22 mouse cellular contexts compared by ENCODE assay signal in the genomic region with DNA sequence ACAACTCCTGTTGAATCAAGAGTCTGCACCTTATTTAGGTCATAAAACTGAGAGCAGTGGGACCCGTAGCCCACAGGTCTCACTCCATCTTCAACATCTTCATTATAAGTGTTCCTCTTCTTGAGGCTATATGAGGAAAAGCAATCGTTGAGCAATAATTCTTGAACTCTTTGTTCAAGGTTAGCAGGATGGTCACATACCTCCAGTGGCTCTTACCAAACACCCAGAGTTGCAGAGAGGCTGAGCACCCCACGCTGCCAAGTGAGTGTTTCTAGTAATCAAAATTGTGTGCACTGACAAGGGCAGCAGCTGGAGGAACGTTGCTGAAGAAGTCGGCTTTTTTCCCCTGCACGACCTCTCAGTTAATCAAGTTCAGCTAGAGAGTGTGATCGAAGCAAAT. TPM values are rescaled to one million over a fixed set of nuclear protein-coding genes. Genes with fewer than 3 reads are reported as not detected.
DNase-seq lines count a peak whose midpoint lies in the region; ATAC-seq lines count a peak whose summit lies in the region.
"Had no signal": no experiment of that assay in that cellular context is flagged by ENCODE, and none has a peak within 500 bp of the region (broad histone marks: within the 10 kb centered on the region; RNA-seq: fewer than 3 reads in every experiment).

No protein-coding gene starts in this region.

- peak; percentile 31 to 52 for DNase-seq in lung, adult 18-20 months
- no peak for DNase-seq in lung, postnatal 14 days
- DNase-seq in lung, postnatal 10 days = peak; percentile 64
- DNase-seq in left cerebral cortex, adult 9 months (ENCODE audit: low spot score in 2 of 2) = no peak
- DNase-seq in c-Kit-positive CD71-positive TER-119-positive erythroid progenitor cells, embryonic 14.5 days (ENCODE audit: low spot score) = no peak
- DNase-seq: adrenal gland, adult 8-10 months; cerebellum, adult 8-10 months; cerebellum, postnatal 25 days; embryo, embryonic 11 days; gastrocnemius, postnatal 25 days; heart, adult 2 months; heart, postnatal 10 days; kidney, adult 18-20 months; kidney, postnatal 25 days; left cerebral cortex, postnatal 4 days; liver, embryonic 13.5 days; right cerebral cortex, postnatal 25 days had no signal

- ATAC-seq in granulocyte monocyte progenitor cell, adult 5-6 weeks (replicated peaks; ENCODE audit: poor library complexity, severe bottlenecking) = peak; percentile 75
- peak; percentile 38 for ATAC-seq in megakaryocyte, adult 5-6 weeks (ENCODE audit: poor library complexity, severe bottlenecking)
- no peak for ATAC-seq in inflammation-experienced regulatory T-cells, adult 6 months
- ATAC-seq: activated CD4-positive, CD25-positive, alpha-beta regulatory T cell, adult 4 months; forebrain, embryonic 15.5 days had no signal

RNA-seq across cellular contexts. Expression of a gene that starts 7.1 kb away (rescaled TPM):
- total RNA-seq in granulocyte monocyte progenitor cell, adult 5-6 weeks (2014; fragmentation: Nextera tagmentation) = 195 and 204 TPM in 2 replicates
- total RNA-seq in granulocyte monocyte progenitor cell, adult 5-6 weeks (2017) = 155 and 188 TPM in 2 replicates
- 497 and 530 TPM in 2 replicates for total RNA-seq in megakaryocyte, adult 5-6 weeks (2015)
- 408 and 439 TPM in 2 replicates for total RNA-seq in megakaryocyte, adult 5-6 weeks (2017)
- polyA plus RNA-seq in inflammation-experienced regulatory T-cells, adult 6 months (2017; shearing (Covaris generic)) = 1 to 10 TPM; 3.7 to 7.8 (median 6.4) TPM

Comparison
In these comparisons a context has a peak if more than half of its experiments do, and no peak if none do; other contexts are left out.
1. DNase-seq: peak in lung, adult 18-20 months (2 of 2) and lung, postnatal 10 days (single experiment); none in lung, postnatal 14 days (single experiment), left cerebral cortex, adult 9 months (0 of 2) and c-Kit-positive CD71-positive TER-119-positive erythroid progenitor cells, embryonic 14.5 days (single experiment).